In genomic region chr13:39774554-39774953, GRCm38 (mm10) we compare ENCODE assay signal across 22 mouse cellular contexts.
DNase-seq lines count a peak whose midpoint lies in the region; ATAC-seq and TF ChIP-seq lines count a peak whose summit lies in the region.
"Had no signal": no experiment of that assay in that cellular context is flagged by ENCODE, and none has a peak within 500 bp of the region (broad histone marks: within the 10 kb centered on the region; RNA-seq: fewer than 3 reads in every experiment).

No protein-coding gene starts in this region.

- no peak for ATAC-seq in forebrain, embryonic 16.5 days
- ATAC-seq in forebrain, embryonic 11.5 days (replicated peaks; ENCODE audit: low FRiP score), result no peak
- ATAC-seq in lung, postnatal 0 days, result no peak
- ATAC-seq: activated CD4-positive, CD25-positive, alpha-beta regulatory T cell, adult 4 months; CD4-positive, CD25-positive, alpha-beta regulatory T cell, adult 4 months; inflammation-experienced regulatory T-cells, adult 6 months; intestine, embryonic 16.5 days had no signal

- WGBS in forebrain, embryonic 16.5 days, result 39% methylated on average over 5 of the region's 5 CpGs
- WGBS in forebrain, embryonic 11.5 days, result 78% methylated on average over 5 of the region's 5 CpGs
- 65% methylated on average over 5 of the region's 5 CpGs for WGBS in lung, postnatal 0 days

- no peak for TF ChIP-seq CTCF in layer of hippocampus, adult 2 months (conservative IDR thresholded peaks at IDR 0.05)
- no peak for TF ChIP-seq CTCF in lung, postnatal 0 days (IDR thresholded peaks at IDR 0.05)

- H3K27me3 ChIP-seq in forebrain, embryonic 16.5 days (replicated peaks; ENCODE audit: control insufficient read depth, insufficient read depth, low read length), result no peaks in the 10 kb centered on the region
- H3K27me3 ChIP-seq in forebrain, embryonic 11.5 days (ENCODE audit: control insufficient read depth, insufficient read depth, low read length), result no peaks in the 10 kb centered on the region
- H3K27me3 ChIP-seq in lung, postnatal 0 days (replicated peaks; ENCODE audit: insufficient read depth, low read length), result no peaks in the 10 kb centered on the region
- H3K27me3 ChIP-seq: embryonic facial prominence, embryonic 13.5 days; hindbrain, embryonic 12.5 days had no signal

- H3K36me3 ChIP-seq in forebrain, embryonic 16.5 days (ENCODE audit: control insufficient read depth, insufficient read depth), result no peaks in the 10 kb centered on the region
- no peaks in the 10 kb centered on the region for H3K36me3 ChIP-seq in forebrain, embryonic 11.5 days (ENCODE audit: control insufficient read depth, insufficient read depth, low read length)
- H3K36me3 ChIP-seq in lung, postnatal 0 days (ENCODE audit: insufficient read depth, low read length), result no peaks in the 10 kb centered on the region
- H3K36me3 ChIP-seq: embryonic facial prominence, embryonic 10.5 days; embryonic facial prominence, embryonic 13.5 days; hindbrain, embryonic 12.5 days had no signal

- no peaks in the 10 kb centered on the region for H3K9me3 ChIP-seq in forebrain, embryonic 16.5 days (ENCODE audit: control insufficient read depth, low read length)
- H3K9me3 ChIP-seq in forebrain, embryonic 11.5 days (ENCODE audit: control insufficient read depth, low read length), result no peaks in the 10 kb centered on the region
- no peaks in the 10 kb centered on the region for H3K9me3 ChIP-seq in lung, postnatal 0 days (ENCODE audit: low read length)
- H3K9me3 ChIP-seq: embryonic facial prominence, embryonic 10.5 days; embryonic facial prominence, embryonic 13.5 days; hindbrain, embryonic 12.5 days had no signal

- H3K4me1 ChIP-seq in forebrain, embryonic 16.5 days (replicated peaks; ENCODE audit: control insufficient read depth, insufficient read depth, low read length), result no peaks in the 10 kb centered on the region
- no peaks in the 10 kb centered on the region for H3K4me1 ChIP-seq in forebrain, embryonic 11.5 days (replicated peaks; ENCODE audit: control insufficient read depth, insufficient read depth, low read length)
- H3K4me1 ChIP-seq in lung, postnatal 0 days (ENCODE audit: insufficient read depth, low read depth, low read length), result no peaks in the 10 kb centered on the region
- H3K4me1 ChIP-seq: embryonic facial prominence, embryonic 10.5 days; hindbrain, embryonic 12.5 days had no signal

- no peak for DNase-seq in forebrain, embryonic 11.5 days (ENCODE audit: low spot score)
- DNase-seq in layer of hippocampus, adult 2 months (ENCODE audit: low spot score in 2 of 2), result no peak
- no peak for DNase-seq in layer of hippocampus, postnatal 36 days
- DNase-seq in Muller cell, postnatal 12 days (ENCODE audit: inconsistent ontology term), result peak; percentile 32
- DNase-seq in lung, postnatal 0 days (ENCODE audit: low spot score), result no peak
- DNase-seq: adrenal gland, adult 8-10 months; adrenal gland, postnatal 25 days; cerebellum, adult 11-12 months; embryo, embryonic 11 days; gastrocnemius, adult 2 months; gastrocnemius, postnatal 14 days; heart, adult 11 months had no signal

- H3K9ac ChIP-seq in forebrain, embryonic 16.5 days (replicated peaks; ENCODE audit: low read depth, low read length), result no peak overlapping the region
- H3K9ac ChIP-seq in forebrain, embryonic 11.5 days (ENCODE audit: low read length), result no peak overlapping the region
- H3K9ac ChIP-seq in lung, postnatal 0 days (replicated peaks; ENCODE audit: low read depth), result no peak overlapping the region
- H3K9ac ChIP-seq: embryonic facial prominence, embryonic 13.5 days; hindbrain, embryonic 12.5 days had no signal

- no peak overlapping the region for H3K27ac ChIP-seq in forebrain, embryonic 16.5 days (ENCODE audit: low read length)
- no peak overlapping the region for H3K27ac ChIP-seq in forebrain, embryonic 11.5 days (ENCODE audit: low read depth, low read length)
- H3K27ac ChIP-seq in layer of hippocampus, adult 2 months, result no peak overlapping the region
- no peak overlapping the region for H3K27ac ChIP-seq in lung, postnatal 0 days (ENCODE audit: low read length)
- H3K27ac ChIP-seq: embryonic facial prominence, embryonic 10.5 days; embryonic facial prominence, embryonic 13.5 days; gastrocnemius, adult 2 months; hindbrain, embryonic 12.5 days had no signal

- peak overlapping the region; percentile 28 for H3K4me2 ChIP-seq in forebrain, embryonic 16.5 days (ENCODE audit: low read length)
- H3K4me2 ChIP-seq in forebrain, embryonic 11.5 days (ENCODE audit: low read depth, low read length, severe bottlenecking), result no peak overlapping the region
- no peak overlapping the region for H3K4me2 ChIP-seq in lung, postnatal 0 days (replicated peaks; ENCODE audit: low read depth, low read length)
- H3K4me2 ChIP-seq: embryonic facial prominence, embryonic 13.5 days; heart, embryonic 11.5 days; hindbrain, embryonic 12.5 days had no signal

- no peak overlapping the region for H3K4me3 ChIP-seq in forebrain, embryonic 16.5 days (replicated peaks; ENCODE audit: low read length)
- no peak overlapping the region for H3K4me3 ChIP-seq in forebrain, embryonic 11.5 days (ENCODE audit: low read depth, low read length)
- peak overlapping the region; percentile 45 for H3K4me3 ChIP-seq in layer of hippocampus, adult 2 months
- H3K4me3 ChIP-seq in lung, postnatal 0 days (ENCODE audit: low read depth, low read length), result no peak overlapping the region
- H3K4me3 ChIP-seq: embryonic facial prominence, embryonic 10.5 days; embryonic facial prominence, embryonic 13.5 days; erythroblast, embryonic 14.5 days; gastrocnemius, adult 2 months; hindbrain, embryonic 12.5 days had no signal

- no peak for TF ChIP-seq EP300 in lung, postnatal 0 days (IDR thresholded peaks at IDR 0.05)
